Mouse (Mus musculus) CH12.LX (cell line): Measurements from ENCODE around the gene Trim16. TPM values are rescaled to one million over a fixed set of nuclear protein-coding genes. Genes with fewer than 3 reads are reported as not detected.

Experiments
- DNase-seq: peaks from one replicate; pipeline ENCODE4 v3.0.0-alpha.2; 2013; ENCODE audit errors: extremely low read depth
- H3K27ac ChIP-seq: 2 replicates; pipeline ENCODE4 v1.5.1; 2012; ENCODE audit warnings: low read depth, mild to moderate bottlenecking, control low read depth, moderate library complexity; ENCODE audit not compliant: insufficient read depth
- H3K27me3 ChIP-seq: replicated peaks from 2 replicates; pipeline ENCODE3; 2012; ENCODE audit warnings: inconsistent platforms
- H3K36me3 ChIP-seq, 2 experiments: replicated peaks in 1 of 2; 2 replicates each; pipeline versions ENCODE3 to v1.6.1; 2012; ENCODE audit warnings: inconsistent platforms in 1 of 2, low read length in 1 of 2, mild to moderate bottlenecking in 1 of 2, mixed read lengths in 1 of 2, moderate library complexity in 1 of 2; ENCODE audit not compliant: control insufficient read depth in 1 of 2, insufficient read depth in 1 of 2
- H3K4me1 ChIP-seq, 2 experiments: 2 replicates each; pipeline ENCODE4 v1.6.1; 2012; ENCODE audit warnings: inconsistent platforms in 1 of 2, moderate library complexity in 1 of 2; ENCODE audit not compliant: insufficient read depth in 2 of 2, control insufficient read depth in 1 of 2
- H3K4me2 ChIP-seq: 2 replicates; pipeline ENCODE4 v1.6.1; 2012; ENCODE audit warnings: low read depth, mild to moderate bottlenecking, control low read depth; ENCODE audit not compliant: poor library complexity, insufficient read depth, severe bottlenecking
- H3K4me3 ChIP-seq, 3 experiments: fragments of 150-350 bp in 1 of 3; sonication (generic) in 1 of 3; replicated peaks in 1 of 3; 2 replicates each; pipeline versions ENCODE3 to v1.5.1; 2011 to 2012; ENCODE audit warnings: low read depth in 2 of 3, low read length in 2 of 3, mild to moderate bottlenecking in 2 of 3, moderate library complexity in 2 of 3, control low read depth in 1 of 3, improper control_type of control experiment in 1 of 3, inconsistent platforms in 1 of 3, mixed read lengths in 1 of 3; ENCODE audit not compliant: poor library complexity in 1 of 3
- H3K79me2 ChIP-seq: replicated peaks from 2 replicates; pipeline ENCODE4 v1.6.1; 2012; ENCODE audit warnings: mild to moderate bottlenecking, moderate library complexity; ENCODE audit not compliant: control insufficient read depth, poor library complexity, insufficient read depth, severe bottlenecking; ENCODE audit errors: extremely low read depth
- H3K9ac ChIP-seq: 2 replicates; pipeline ENCODE4 v1.6.1; 2012; ENCODE audit warnings: low read depth, mild to moderate bottlenecking, control low read depth, moderate library complexity; ENCODE audit not compliant: insufficient read depth
- H3K9me3 ChIP-seq: replicated peaks from 2 replicates; pipeline ENCODE3; 2012; ENCODE audit warnings: low read length, inconsistent platforms, mixed read lengths
- BHLHE40 ChIP-seq: IDR thresholded peaks from 2 replicates; pipeline ENCODE4 v1.6.1; 2011; ENCODE audit warnings: mild to moderate bottlenecking, low read depth, low read length, improper control_type of control experiment
- CHD1 ChIP-seq: IDR thresholded peaks from 2 replicates; pipeline ENCODE4 v1.6.1; 2012; ENCODE audit warnings: low read depth, low read length, improper control_type of control experiment, inconsistent platforms
- CTCF ChIP-seq, 2 experiments: IDR thresholded peaks in 1 of 2; conservative IDR thresholded peaks in 1 of 2; 2 replicates each; pipeline ENCODE4 v1.5.1; 2011 to 2012; ENCODE audit warnings: low read depth in 2 of 2, low read length in 2 of 2, improper control_type of control experiment in 1 of 2, inconsistent platforms in 1 of 2, mild to moderate bottlenecking in 1 of 2, moderate library complexity in 1 of 2
- E2F4 ChIP-seq: IDR thresholded peaks from 2 replicates; pipeline ENCODE4 v1.6.1; 2011; ENCODE audit warnings: low read depth, low read length, improper control_type of control experiment; ENCODE audit not compliant: insufficient replicate concordance
- ELF1 ChIP-seq: IDR thresholded peaks from 2 replicates; pipeline ENCODE4 v1.6.1; 2014; ENCODE audit warnings: low read depth, mild to moderate bottlenecking, inconsistent platforms, low read length, improper control_type of control experiment
- ETS1 ChIP-seq: conservative IDR thresholded peaks from 2 replicates; pipeline ENCODE4 v1.6.1; 2012; ENCODE audit warnings: low read depth, mild to moderate bottlenecking, inconsistent platforms, low read length, improper control_type of control experiment, moderate library complexity
- GABPA ChIP-seq: IDR thresholded peaks from 2 replicates; pipeline ENCODE4 v1.6.1; 2012; ENCODE audit warnings: low read depth, low read length, improper control_type of control experiment, inconsistent platforms; ENCODE audit not compliant: insufficient replicate concordance
- HCFC1 ChIP-seq: IDR thresholded peaks from 2 replicates; pipeline ENCODE4 v1.6.1; 2012; ENCODE audit warnings: low read depth, mild to moderate bottlenecking, inconsistent platforms, low read length, improper control_type of control experiment
- JUN ChIP-seq: IDR thresholded peaks from 2 replicates; pipeline ENCODE4 v1.6.1; 2011; ENCODE audit warnings: low read depth, mild to moderate bottlenecking, low read length, improper control_type of control experiment, moderate library complexity; ENCODE audit not compliant: insufficient read depth
- JUND ChIP-seq: conservative IDR thresholded peaks from 2 replicates; pipeline ENCODE4 v1.6.1; 2011; ENCODE audit warnings: low read depth, low read length, improper control_type of control experiment
- MAFK ChIP-seq: IDR thresholded peaks from 2 replicates; pipeline ENCODE4 v1.6.1; 2011; ENCODE audit warnings: low read length, improper control_type of control experiment; ENCODE audit not compliant: insufficient replicate concordance
- MAX ChIP-seq: IDR thresholded peaks from 2 replicates; pipeline ENCODE4 v1.6.1; 2011; ENCODE audit warnings: low read length, improper control_type of control experiment
- MAZ ChIP-seq: IDR thresholded peaks from 2 replicates; pipeline ENCODE4 v1.6.1; 2012; ENCODE audit warnings: low read depth, mild to moderate bottlenecking, inconsistent platforms, low read length, improper control_type of control experiment, moderate library complexity
- MEF2A ChIP-seq: IDR thresholded peaks from 2 replicates; pipeline ENCODE4 v1.6.1; 2014; ENCODE audit warnings: low read depth, mild to moderate bottlenecking, inconsistent platforms, low read length, improper control_type of control experiment, borderline replicate concordance
- MXI1 ChIP-seq: IDR thresholded peaks from 2 replicates; pipeline ENCODE4 v1.6.1; 2011; ENCODE audit warnings: mild to moderate bottlenecking, low read depth, low read length, improper control_type of control experiment
- MYC ChIP-seq: IDR thresholded peaks from 2 replicates; pipeline ENCODE4 v1.6.1; 2011; ENCODE audit warnings: low read depth, mild to moderate bottlenecking, improper control_type of control experiment, low read length
- POLR2A ChIP-seq: IDR thresholded peaks from 2 replicates; pipeline ENCODE4 v1.6.1; 2011; ENCODE audit warnings: low read depth, mild to moderate bottlenecking, improper control_type of control experiment, low read length
- RAD21 ChIP-seq: IDR thresholded peaks from 2 replicates; pipeline ENCODE4 v1.6.1; 2011; ENCODE audit warnings: low read depth, mild to moderate bottlenecking, low read length, improper control_type of control experiment, moderate library complexity
- RCOR1 ChIP-seq: conservative IDR thresholded peaks from 2 replicates; pipeline ENCODE4 v1.6.1; 2012; ENCODE audit warnings: low read depth, mild to moderate bottlenecking, inconsistent platforms, low read length, improper control_type of control experiment
- SIN3A ChIP-seq: IDR thresholded peaks from 2 replicates; pipeline ENCODE4 v1.6.1; 2012; ENCODE audit warnings: low read length, improper control_type of control experiment, inconsistent platforms
- TBP ChIP-seq: conservative IDR thresholded peaks from 2 replicates; pipeline ENCODE4 v1.6.1; 2011; ENCODE audit warnings: low read depth, low read length, improper control_type of control experiment
- TCF12 ChIP-seq: IDR thresholded peaks from 2 replicates; pipeline ENCODE4 v1.6.1; 2014; ENCODE audit warnings: low read depth, mild to moderate bottlenecking, inconsistent platforms, low read length, improper control_type of control experiment
- USF1 ChIP-seq: IDR thresholded peaks from 2 replicates; pipeline ENCODE4 v1.6.1; 2014; ENCODE audit warnings: low read depth, mild to moderate bottlenecking, inconsistent platforms, low read length, improper control_type of control experiment
- USF2 ChIP-seq: conservative IDR thresholded peaks from 2 replicates; pipeline ENCODE4 v1.6.1; 2011; ENCODE audit warnings: low read depth, low read length, improper control_type of control experiment
- ZC3H11A ChIP-seq: IDR thresholded peaks from 2 replicates; pipeline ENCODE4 v1.6.1; 2012; ENCODE audit warnings: low read depth, mild to moderate bottlenecking, inconsistent platforms, low read length, improper control_type of control experiment
- ZKSCAN1 ChIP-seq: IDR thresholded peaks from 2 replicates; pipeline ENCODE4 v1.6.1; 2012; ENCODE audit warnings: low read depth, inconsistent platforms, low read length, improper control_type of control experiment, borderline replicate concordance
- ZMIZ1 ChIP-seq: IDR thresholded peaks from 2 replicates; pipeline ENCODE4 v1.6.1; 2012; ENCODE audit warnings: low read depth, mild to moderate bottlenecking, inconsistent platforms, low read length, improper control_type of control experiment
- ZNF384 ChIP-seq: IDR thresholded peaks from 2 replicates; pipeline ENCODE4 v1.6.1; 2012; ENCODE audit warnings: low read depth, low read length, improper control_type of control experiment, inconsistent platforms
- dilution Hi-C: fragments of 300-500 bp; cut with MboI; formaldehyde crosslinking; loops from 2 replicates; pipeline ENCODE4 v1.14.3; 2020; ENCODE audit warnings: low sequenced_read_pairs; ENCODE audit not compliant: extremely low pct_unique_long_range_greater_than_20kb, extremely low pct_ligation_motif_present
- in situ Hi-C: fragments of 300-500 bp; cut with MboI; formaldehyde crosslinking; loops from 3 replicates; pipeline ENCODE4 v1.14.3; 2019; ENCODE audit warnings: low sequenced_read_pairs, low pct_ligation_motif_present, low pct_unique_long_range_greater_than_20kb, mixed read lengths
- polyA plus RNA-seq: library from polyadenylated mRNA; unstranded; fragments of >175 nt; gene quantifications from 2 replicates; pipeline ENCODE4 v1.2.1, GENCODE M21; 2012; ENCODE audit warnings: low read depth; ENCODE audit not compliant: insufficient read length
- total RNA-seq, 2 experiments: library from RNA; depleted of rRNA; stranded (reverse); fragments of 300-350 nt in 1 of 2; fragments of >200 nt in 1 of 2; gene quantifications; 2 replicates each; pipeline ENCODE4 v1.2.3; 2012 to 2014

Gene Trim16
- total and polyA plus RNA-seq, 3 experiments, result not detected

DNA sequence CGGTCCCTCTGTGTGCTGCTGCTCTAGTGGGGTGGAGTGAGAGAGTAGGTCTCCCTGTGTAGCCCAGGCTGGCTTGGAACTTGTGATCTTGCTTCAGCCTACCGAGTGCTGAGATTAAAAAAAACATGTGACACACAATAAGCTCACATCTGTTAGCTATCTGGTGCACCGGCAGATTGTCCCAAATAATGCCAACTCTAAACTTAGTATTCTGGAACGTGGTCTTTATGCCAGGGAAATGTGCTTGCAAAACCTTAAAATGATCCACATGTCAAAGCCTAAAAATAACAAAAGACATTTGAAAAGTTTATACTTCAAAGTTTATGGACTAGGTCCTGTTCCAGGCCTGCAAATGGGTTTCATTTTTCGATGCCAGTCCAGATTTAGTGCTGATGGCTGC, 49.2 kb downstream of the Trim16 start:
- Histone ChIP-seq H3K27ac (no peak overlapping the region), H3K9ac (no peak overlapping the region), H3K4me3 (no peak overlapping the region), H3K9me3 (no peaks in the 10 kb centered on the region), H3K27me3 (no peaks in the 10 kb centered on the region), H3K4me1 (0 out of 4 replicates have a peak, but pooled peaks cover 0 to 6% of the 10 kb centered on the region in 2 experiments), H3K36me3 (no peaks in the 10 kb centered on the region), H3K4me2 (no peak overlapping the region), H3K79me2 (no peaks in the 10 kb centered on the region)
- dilution Hi-C loops (no loop called here), in situ Hi-C loops (no loop called here)
- TF ChIP-seq ZMIZ1, result no peak
- TF ChIP-seq USF2, result no peak
- no peak for TF ChIP-seq ZKSCAN1
- no peak for TF ChIP-seq CTCF (conservative IDR thresholded peaks at IDR 0.05 in 1 of 2, IDR thresholded peaks at IDR 0.05 in 1 of 2; ENCODE audit: low read depth in 2 of 2, low read length in 2 of 2)
- no peak for TF ChIP-seq MYC
- no peak for TF ChIP-seq RAD21
- TF ChIP-seq MAZ, result no peak
- no peak for TF ChIP-seq MXI1
- TF ChIP-seq ZNF384, result no peak
- no peak for TF ChIP-seq MAX
- TF ChIP-seq TCF12, result no peak
- TF ChIP-seq MAFK, result no peak
- no peak for TF ChIP-seq ETS1
- no peak for TF ChIP-seq ZC3H11A
- TF ChIP-seq BHLHE40, result no peak
- no peak for TF ChIP-seq HCFC1
- no peak for TF ChIP-seq POLR2A
- no peak for TF ChIP-seq SIN3A
- no peak for TF ChIP-seq JUN
- TF ChIP-seq ELF1, result no peak
- DNase-seq, result no peak

DNA sequence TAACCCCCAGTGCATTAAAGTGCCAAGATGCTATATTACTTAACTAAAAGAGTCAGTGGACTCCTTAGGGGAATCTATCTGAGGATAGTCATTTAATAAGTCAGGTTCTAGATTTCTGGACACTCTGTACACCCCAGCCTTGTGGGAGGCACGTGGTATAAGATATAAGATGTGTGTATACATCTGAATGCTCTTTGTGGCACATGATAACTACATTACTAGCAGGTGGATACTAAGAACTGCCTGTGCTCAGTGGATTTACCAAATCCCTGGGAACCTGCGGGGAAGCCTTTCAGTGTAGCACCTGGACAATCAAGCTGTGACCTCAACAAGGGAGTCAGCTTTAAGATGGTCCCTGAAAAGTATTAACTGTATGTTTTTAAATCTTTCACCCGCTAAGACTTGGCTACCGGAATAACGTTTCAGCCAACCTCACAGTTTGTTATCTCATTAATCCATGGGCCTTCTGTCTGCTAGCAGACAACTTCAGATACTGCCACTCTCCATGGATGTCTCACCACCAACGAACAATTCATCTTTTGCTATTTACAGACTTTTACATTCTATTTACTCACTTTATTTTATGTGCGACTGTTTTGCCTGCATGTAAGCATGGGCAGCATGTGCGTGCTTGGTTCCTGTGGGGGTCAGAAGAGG, 49.8 kb downstream of the Trim16 start:
- H3K9ac ChIP-seq, result no peak overlapping the region
- dilution Hi-C loops, result no loop called here
- no peak for TF ChIP-seq JUN
- TF ChIP-seq E2F4, result no peak
- no peak for TF ChIP-seq USF1
- TF ChIP-seq TCF12, result no peak
- no peak for TF ChIP-seq TBP
- TF ChIP-seq POLR2A, result no peak
- no peak for TF ChIP-seq ZNF384
- no peak for TF ChIP-seq MEF2A
- no peak for TF ChIP-seq JUND
- TF ChIP-seq ZMIZ1, result no peak
- TF ChIP-seq CHD1, result no peak
- no peak for TF ChIP-seq MXI1
- no peak for TF ChIP-seq SIN3A
- no peak for TF ChIP-seq GABPA
- TF ChIP-seq RCOR1, result no peak
- TF ChIP-seq ZKSCAN1, result no peak
- no peak for TF ChIP-seq CTCF (conservative IDR thresholded peaks at IDR 0.05 in 1 of 2, IDR thresholded peaks at IDR 0.05 in 1 of 2; ENCODE audit: low read depth in 2 of 2, low read length in 2 of 2)
- TF ChIP-seq ETS1, result no peak
- TF ChIP-seq, all 38 proteins: peak for 0
- Histone ChIP-seq H3K4me1 (peaks cover 0 to 10% of the 10 kb centered on the region in 2 experiments; a peak in 2 of 4 replicates), H3K27ac (no peak overlapping the region), H3K9me3 (no peaks in the 10 kb centered on the region), H3K36me3 (no peaks in the 10 kb centered on the region), H3K4me3 (no peak overlapping the region), H3K27me3 (no peaks in the 10 kb centered on the region), H3K4me2 (no peak overlapping the region), H3K79me2 (no peaks in the 10 kb centered on the region)
- DNase-seq, result no peak
- in situ Hi-C loops, result no loop called here
